Mouse (Mus musculus): Measurements from ENCODE around the gene Rnf215.

The Rnf215 gene

GRCm38 (mm10) chr11:4190677-4191076, 55.7 kb downstream of the Rnf215 start:
- DNase-seq (ENCODE audit: low read depth, low spot score) = no peak

Data from WW6 (cell line).